Mouse (Mus musculus) spleen, adult 2 months (tissue): ENCODE data around the gene Adamts18.

Source experiments
- CTCF ChIP-seq: fragments of 200-500 bp; IDR thresholded peaks from 2 replicates; pipeline ENCODE4 v1.5.1; 2011; ENCODE audit warnings: mild to moderate bottlenecking, inconsistent platforms; ENCODE audit not compliant: insufficient read depth, insufficient read length, insufficient replicate concordance; ENCODE audit errors: extremely low read depth
- POLR2A ChIP-seq: fragments of 200-500 bp; IDR thresholded peaks from 2 replicates; pipeline ENCODE4 v1.6.1; 2011; ENCODE audit warnings: low read depth, low read length, inconsistent platforms

- no peak for TF ChIP-seq CTCF
- TF ChIP-seq POLR2A, result no peak
Measured at GRCm38 (mm10) chr8:113656681-113657298, 191.7 kb downstream of the Adamts18 start.
